Mouse (Mus musculus) heart, embryonic 15.5 days (tissue): ENCODE measurements around the gene Mroh7. TPM values are rescaled to one million over a fixed set of nuclear protein-coding genes. Genes with fewer than 3 reads are reported as not detected.
"Not testable (repeated sequence)": the region's sequence is repeated elsewhere in the genome, so short reads cannot be mapped to it uniquely, and the experiment has no call there.

Source experiments
- ATAC-seq: fragments of 200-750 bp; cut with Nextera tagmentation; replicated peaks from 2 replicates; pipeline ENCODE4 v1.8.0; 2017; ENCODE audit warnings: low read depth, moderate TSS enrichment; ENCODE audit not compliant: insufficient number of reproducible peaks, insufficient read depth, low FRiP score
- H3K27ac ChIP-seq: fragments of 300-500 bp; sonication (generic); 2 replicates; pipeline ENCODE4 v1.5.1; 2015; ENCODE audit warnings: mild to moderate bottlenecking, inconsistent platforms
- H3K27me3 ChIP-seq: fragments of 300-500 bp; sonication (generic); 2 replicates; pipeline ENCODE4 v1.6.1; 2015; ENCODE audit warnings: inconsistent platforms
- H3K36me3 ChIP-seq: fragments of 300-500 bp; sonication (generic); 2 replicates; pipeline ENCODE4 v1.6.1; 2015; ENCODE audit warnings: mild to moderate bottlenecking, inconsistent platforms
- H3K4me1 ChIP-seq: fragments of 300-500 bp; sonication (generic); replicated peaks from 2 replicates; pipeline ENCODE4 v1.6.1; 2015; ENCODE audit warnings: inconsistent platforms
- H3K4me2 ChIP-seq: fragments of 300-500 bp; sonication (generic); 2 replicates; pipeline ENCODE4 v1.6.1; 2015; ENCODE audit warnings: inconsistent platforms, mild to moderate bottlenecking, moderate library complexity
- H3K4me3 ChIP-seq: fragments of 300-500 bp; sonication (generic); 2 replicates; pipeline ENCODE4 v1.5.1; 2015; ENCODE audit warnings: mild to moderate bottlenecking, inconsistent platforms
- H3K9ac ChIP-seq: fragments of 300-500 bp; sonication (generic); 2 replicates; pipeline ENCODE4 v1.6.1; 2015; ENCODE audit warnings: mild to moderate bottlenecking, inconsistent platforms
- H3K9me3 ChIP-seq: fragments of 300-500 bp; sonication (generic); replicated peaks from 2 replicates; pipeline ENCODE4 v1.6.1; 2016; ENCODE audit warnings: inconsistent platforms
- WGBS: fragments of 180-500 bp; shearing (Covaris S2); methylation state at CpG from one replicate; pipeline ENCODE4 v1.1.7; 2015; ENCODE audit warnings: mixed read lengths; 5-methylcytosine and 5-hydroxymethylcytosine counted together
- polyA plus RNA-seq: library from polyadenylated mRNA; unstranded; fragments of >200 nt; fragmentation: Nextera tagmentation; extraction: Ambion mirVana; gene quantifications from 2 replicates; pipeline ENCODE4 v1.2.1, GENCODE M21; 2015

Gene Mroh7
- 0.68 and 0.87 TPM in 2 replicates for polyA plus RNA-seq

- Histone ChIP-seq H3K9me3 (no peaks in the 10 kb centered on the region), H3K4me1 (no peaks in the 10 kb centered on the region), H3K4me3 (no peak within 1 kb of the TSS), H3K9ac (no peak within 1 kb of the TSS), H3K36me3 (no peaks in the 10 kb centered on the region), H3K27ac (no peak within 1 kb of the TSS), H3K27me3 (no peaks in the 10 kb centered on the region), H3K4me2 (no peak within 1 kb of the TSS)
- ATAC-seq: no peak
- 79% methylated on average over 7 of the region's 7 CpGs for WGBS
These were observed at the start of gene Mroh7 for GRCm38 (mm10) chr4:106730814-106731213. TSS of gene Mroh7 (minus strand) at chr4:106730925.

GRCm38 (mm10) chr4:106780045-106780444, 49.3 kb upstream of the Mroh7 start:
- WGBS: 52% methylated on average over 3 of the region's 3 CpGs
- Histone ChIP-seq H3K4me1 (peaks cover 43% of the 10 kb centered on the region), H3K27me3 (no peaks in the 10 kb centered on the region), H3K4me3 (no peak overlapping the region), H3K4me2 (no peak overlapping the region), H3K9me3 (no peaks in the 10 kb centered on the region), H3K9ac (no peak overlapping the region), H3K27ac (no peak overlapping the region), H3K36me3 (no peaks in the 10 kb centered on the region)
- ATAC-seq: no peak

GRCm38 (mm10) chr4:106778116-106778788, 47.5 kb upstream of the Mroh7 start:
- H3K4me2 ChIP-seq: no peak overlapping the region
- no peaks in the 10 kb centered on the region for H3K27me3 ChIP-seq
- H3K4me1 ChIP-seq: peaks cover 35% of the 10 kb centered on the region
- 37% methylated on average over 5 of the region's 5 CpGs for WGBS
- H3K4me3 ChIP-seq: no peak overlapping the region
- no peaks in the 10 kb centered on the region for H3K36me3 ChIP-seq
- no peaks in the 10 kb centered on the region for H3K9me3 ChIP-seq
- ATAC-seq: peak; percentile 95
- H3K27ac ChIP-seq: peak overlapping the region; percentile 82
- H3K9ac ChIP-seq: no peak overlapping the region

- no peak overlapping the region for H3K9ac ChIP-seq
- no peaks in the 10 kb centered on the region for H3K9me3 ChIP-seq
- no peaks in the 10 kb centered on the region for H3K36me3 ChIP-seq
- no peak overlapping the region for H3K4me2 ChIP-seq
- H3K4me3 ChIP-seq: no peak overlapping the region
- H3K4me1 ChIP-seq: peaks cover 27% of the 10 kb centered on the region
- no peak for ATAC-seq
- H3K27ac ChIP-seq: no peak overlapping the region
- WGBS: 56% methylated on average over 3 of the region's 3 CpGs
- H3K27me3 ChIP-seq: no peaks in the 10 kb centered on the region
These were observed 46.3 kb upstream of the Mroh7 start for GRCm38 (mm10) chr4:106776998-106777397.

GRCm38 (mm10) chr4:106775767-106776166, 45.0 kb upstream of the Mroh7 start:
- H3K36me3 ChIP-seq, H3K9me3 ChIP-seq, H3K4me2 ChIP-seq, ATAC-seq, H3K27ac ChIP-seq, H3K4me3 ChIP-seq, H3K27me3 ChIP-seq, H3K9ac ChIP-seq: not testable (repeated sequence)
- 84% methylated on average over 6 of the region's 6 CpGs for WGBS
- H3K4me1 ChIP-seq: peaks cover 27% of the 10 kb centered on the region

GRCm38 (mm10) chr4:106772558-106772957, 41.8 kb upstream of the Mroh7 start:
- no peak overlapping the region for H3K27ac ChIP-seq
- no peaks in the 10 kb centered on the region for H3K9me3 ChIP-seq
- H3K4me1 ChIP-seq: peaks cover 5% of the 10 kb centered on the region
- H3K36me3 ChIP-seq: no peaks in the 10 kb centered on the region
- no peak overlapping the region for H3K9ac ChIP-seq
- no peaks in the 10 kb centered on the region for H3K27me3 ChIP-seq
- no peak overlapping the region for H3K4me2 ChIP-seq
- no peak for ATAC-seq
- WGBS: 89% methylated on average over 1 of the region's 1 CpGs
- H3K4me3 ChIP-seq: no peak overlapping the region

GRCm38 (mm10) chr4:106769306-106769705, 38.6 kb upstream of the Mroh7 start:
- no peaks in the 10 kb centered on the region for H3K27me3 ChIP-seq
- WGBS: 73% methylated on average over 2 of the region's 2 CpGs
- H3K36me3 ChIP-seq: no peaks in the 10 kb centered on the region
- no peaks in the 10 kb centered on the region for H3K9me3 ChIP-seq
- H3K4me3 ChIP-seq: no peak overlapping the region
- H3K4me2 ChIP-seq: no peak overlapping the region
- ATAC-seq: no peak
- H3K27ac ChIP-seq: no peak overlapping the region
- H3K4me1 ChIP-seq: no peaks in the 10 kb centered on the region
- no peak overlapping the region for H3K9ac ChIP-seq

GRCm38 (mm10) chr4:106764166-106764565, 33.4 kb upstream of the Mroh7 start:
- no peak overlapping the region for H3K9ac ChIP-seq
- H3K36me3 ChIP-seq: peaks cover 8% of the 10 kb centered on the region; the same call in 1 of the 2 replicates
- H3K4me1 ChIP-seq: no peaks in the 10 kb centered on the region
- no peak overlapping the region for H3K4me3 ChIP-seq
- no peaks in the 10 kb centered on the region for H3K9me3 ChIP-seq
- H3K4me2 ChIP-seq: no peak overlapping the region
- no peak for ATAC-seq
- WGBS: 78% methylated on average over 7 of the region's 7 CpGs
- no peak overlapping the region for H3K27ac ChIP-seq
- no peaks in the 10 kb centered on the region for H3K27me3 ChIP-seq

GRCm38 (mm10) chr4:106751726-106752125, 21.0 kb upstream of the Mroh7 start:
- Histone ChIP-seq H3K4me2 (no peak overlapping the region), H3K27ac (no peak overlapping the region), H3K9ac (no peak overlapping the region), H3K4me3 (no peak overlapping the region), H3K9me3 (no peaks in the 10 kb centered on the region), H3K36me3 (peaks cover 5% of the 10 kb centered on the region; the same call in 1 of the 2 replicates), H3K27me3 (no peaks in the 10 kb centered on the region; the same call in 1 of the 2 replicates), H3K4me1 (peaks cover 6% of the 10 kb centered on the region)
- ATAC-seq: no peak
- WGBS: 84% methylated on average over 6 of the region's 6 CpGs

- ATAC-seq: peak; percentile 40; the same call in 1 of the 2 replicates
- Histone ChIP-seq H3K36me3 (peaks cover 5% of the 10 kb centered on the region; the same call in 1 of the 2 replicates), H3K4me2 (peak overlapping the region; percentile 50), H3K4me3 (0 out of 2 replicates have a peak overlapping the region, but pooled peaks have one; percentile 6), H3K9ac (0 out of 2 replicates have a peak overlapping the region, but pooled peaks have one; percentile 5), H3K27me3 (no peaks in the 10 kb centered on the region), H3K4me1 (peaks cover 6% of the 10 kb centered on the region), H3K27ac (no peak overlapping the region), H3K9me3 (no peaks in the 10 kb centered on the region)
- 12% methylated on average over 7 of the region's 7 CpGs for WGBS
These were observed 19.0 kb upstream of the Mroh7 start for GRCm38 (mm10) chr4:106749699-106750098.

- Histone ChIP-seq H3K4me1 (peaks cover 6% of the 10 kb centered on the region), H3K27ac (no peak overlapping the region), H3K27me3 (no peaks in the 10 kb centered on the region), H3K36me3 (peaks cover 5% of the 10 kb centered on the region; the same call in 1 of the 2 replicates), H3K4me2 (no peak overlapping the region), H3K9me3 (no peaks in the 10 kb centered on the region), H3K9ac (no peak overlapping the region), H3K4me3 (no peak overlapping the region)
- WGBS: 66% methylated on average over 1 of the region's 1 CpGs
- ATAC-seq: no peak
These were observed 16.4 kb upstream of the Mroh7 start for GRCm38 (mm10) chr4:106747001-106747580.
